Mouse (Mus musculus): ENCODE measurements at regions not wholly inside any gene's neighbourhood (a gene's known extent, or its start where the extent isn't known, plus 50 kb on each side); places are given as distances from the start of the nearest gene placed in this dataset.

DNA sequence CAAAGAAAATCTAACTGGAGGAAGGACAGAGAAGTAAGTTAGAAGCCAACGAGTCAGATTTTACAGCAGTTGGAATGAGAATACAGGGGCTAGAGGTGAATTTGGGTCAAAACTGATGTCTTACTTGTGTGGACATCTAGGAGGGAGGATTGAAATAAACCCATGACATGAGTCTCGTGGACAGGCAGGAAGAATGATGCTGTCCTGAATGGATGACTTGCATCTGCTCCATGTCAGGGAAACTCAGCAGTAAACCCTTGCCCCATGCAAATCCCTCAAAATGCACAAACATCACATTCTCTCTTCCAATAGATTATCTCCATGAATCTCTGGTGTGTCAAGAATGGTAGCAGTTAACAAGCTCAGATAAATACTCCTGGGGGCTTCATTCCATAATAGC is 729.1 kb downstream of the Dhx35 start:
- Histone ChIP-seq H3K36me3 (ENCODE audit: control insufficient read depth in 1 of 2, insufficient read depth in 2 of 2, low read length in 2 of 2) (no peaks in the 10 kb centered on the region), H3K27me3 (ENCODE audit: control insufficient read depth in 1 of 2, insufficient read depth in 2 of 2, low read length in 2 of 2) (no peaks in the 10 kb centered on the region), H3K4me3 (ENCODE audit: control insufficient read depth in 1 of 2, insufficient read depth in 1 of 2, low read depth in 2 of 2, low read length in 2 of 2) (no peak overlapping the region), H3K9me3 (replicated peaks; ENCODE audit: insufficient read depth, low read length) (no peaks in the 10 kb centered on the region), H3K27ac (ENCODE audit: control insufficient read depth, low read depth, low read length) (no peak overlapping the region), H3K79me2 (ENCODE audit: control insufficient read depth, insufficient read depth, low read length, poor library complexity) (no peaks in the 10 kb centered on the region), H3K4me1 (ENCODE audit: control insufficient read depth in 1 of 2, insufficient read depth in 2 of 2, low read length in 2 of 2) (no peaks in the 10 kb centered on the region), H3K9ac (ENCODE audit: control insufficient read depth, low read depth, low read length, poor library complexity, severe bottlenecking) (no peak overlapping the region)
- DNase-seq (ENCODE audit: low read depth, low spot score): no peak
- no peak for TF ChIP-seq NRF1 (IDR thresholded peaks at IDR 0.05; ENCODE audit: insufficient read depth, low read depth, low read length, poor library complexity, severe bottlenecking)
- TF ChIP-seq RAD21 (IDR thresholded peaks at IDR 0.05; ENCODE audit: low read depth, low read length): no peak
- TF ChIP-seq TAL1 (IDR thresholded peaks at IDR 0.05; ENCODE audit: low read length): no peak
- TF ChIP-seq ZMIZ1 (IDR thresholded peaks at IDR 0.05; ENCODE audit: low read depth, low read length): no peak
- no peak for TF ChIP-seq SMC3 (IDR thresholded peaks at IDR 0.05; ENCODE audit: low read depth, low read length)
- TF ChIP-seq RCOR1 (IDR thresholded peaks at IDR 0.05; ENCODE audit: low read depth, low read length): no peak
- TF ChIP-seq GABPA (IDR thresholded peaks at IDR 0.05; ENCODE audit: low read depth, low read length): no peak
- no peak for TF ChIP-seq KAT2A (conservative IDR thresholded peaks at IDR 0.05; ENCODE audit: low read depth, low read length)
- TF ChIP-seq GATA1 (IDR thresholded peaks at IDR 0.05; ENCODE audit: low read depth, low read length): no peak
- no peak for TF ChIP-seq CHD2 (IDR thresholded peaks at IDR 0.05; ENCODE audit: low read length)
- no peak for TF ChIP-seq MXI1 (IDR thresholded peaks at IDR 0.05; ENCODE audit: low read depth, low read length)
- no peak for TF ChIP-seq MEF2A (IDR thresholded peaks at IDR 0.05; ENCODE audit: extremely low read depth, insufficient replicate concordance, low read depth, low read length, poor library complexity, severe bottlenecking)
- TF ChIP-seq POLR2A (IDR thresholded peaks at IDR 0.05; ENCODE audit: control insufficient read depth in 1 of 2, insufficient read depth in 1 of 2, low read depth in 1 of 2, low read length in 2 of 2, poor library complexity in 1 of 2): no peak
- TF ChIP-seq MYC (IDR thresholded peaks at IDR 0.05; ENCODE audit: low read depth, low read length): no peak
- no peak for TF ChIP-seq ZC3H11A (IDR thresholded peaks at IDR 0.05; ENCODE audit: low read depth, low read length)
- no peak for TF ChIP-seq USF1 (IDR thresholded peaks at IDR 0.05; ENCODE audit: low read depth, low read length)
- no peak for TF ChIP-seq MAX (IDR thresholded peaks at IDR 0.05; ENCODE audit: low read length)

DNA sequence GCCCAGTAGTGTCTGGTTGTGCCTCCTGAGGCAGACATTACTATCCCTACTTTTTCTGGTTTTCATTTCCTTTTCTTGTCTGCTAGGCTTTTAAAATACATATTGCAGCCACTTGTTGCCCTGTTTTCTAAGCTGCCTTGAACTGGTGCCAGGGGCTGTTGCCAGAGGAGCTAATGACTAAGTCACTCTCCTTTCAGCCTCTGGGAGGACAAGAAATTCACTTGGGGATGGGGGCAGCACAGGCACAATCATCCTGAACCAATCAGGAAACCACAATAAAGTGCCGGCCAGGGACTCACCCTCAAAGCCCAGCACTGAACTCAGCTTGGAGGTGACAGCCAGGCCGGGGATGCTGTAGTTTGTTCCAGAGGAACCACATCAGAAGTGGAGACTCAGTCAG is 740.3 kb downstream of the Dhx35 start:
- Histone ChIP-seq H3K4me1 (ENCODE audit: control insufficient read depth in 1 of 2, insufficient read depth in 2 of 2, low read length in 2 of 2) (no peaks in the 10 kb centered on the region), H3K36me3 (ENCODE audit: control insufficient read depth in 1 of 2, insufficient read depth in 2 of 2, low read length in 2 of 2) (no peaks in the 10 kb centered on the region), H3K4me3 (ENCODE audit: control insufficient read depth in 1 of 2, insufficient read depth in 1 of 2, low read depth in 2 of 2, low read length in 2 of 2) (no peak overlapping the region), H3K79me2 (ENCODE audit: control insufficient read depth, insufficient read depth, low read length, poor library complexity) (no peaks in the 10 kb centered on the region), H3K27me3 (ENCODE audit: control insufficient read depth in 1 of 2, insufficient read depth in 2 of 2, low read length in 2 of 2) (no peaks in the 10 kb centered on the region), H3K9me3 (replicated peaks; ENCODE audit: insufficient read depth, low read length) (no peaks in the 10 kb centered on the region), H3K27ac (ENCODE audit: control insufficient read depth, low read depth, low read length) (no peak overlapping the region), H3K9ac (ENCODE audit: control insufficient read depth, low read depth, low read length, poor library complexity, severe bottlenecking) (no peak overlapping the region)
- no peak for DNase-seq (ENCODE audit: low read depth, low spot score)
- TF ChIP-seq EP300 (IDR thresholded peaks at IDR 0.05; ENCODE audit: low read depth in 1 of 2, low read length in 2 of 2) (no peak), NRF1 (IDR thresholded peaks at IDR 0.05; ENCODE audit: insufficient read depth, low read depth, low read length, poor library complexity, severe bottlenecking) (no peak), CHD2 (IDR thresholded peaks at IDR 0.05; ENCODE audit: low read length) (no peak), RAD21 (IDR thresholded peaks at IDR 0.05; ENCODE audit: low read depth, low read length) (no peak), BHLHE40 (IDR thresholded peaks at IDR 0.05; ENCODE audit: borderline replicate concordance, low read depth, low read length) (no peak), ZC3H11A (IDR thresholded peaks at IDR 0.05; ENCODE audit: low read depth, low read length) (no peak), MAX (IDR thresholded peaks at IDR 0.05; ENCODE audit: low read length) (no peak), CHD1 (IDR thresholded peaks at IDR 0.05; ENCODE audit: low read depth, low read length) (no peak), KAT2A (conservative IDR thresholded peaks at IDR 0.05; ENCODE audit: low read depth, low read length) (no peak), MAFK (IDR thresholded peaks at IDR 0.05; ENCODE audit: borderline replicate concordance, low read depth, low read length) (no peak), ZNF384 (IDR thresholded peaks at IDR 0.05; ENCODE audit: low read depth, low read length) (no peak), SIN3A (IDR thresholded peaks at IDR 0.05; ENCODE audit: low read length) (no peak), ZMIZ1 (IDR thresholded peaks at IDR 0.05; ENCODE audit: low read depth, low read length) (no peak), GABPA (IDR thresholded peaks at IDR 0.05; ENCODE audit: low read depth, low read length) (no peak), TAL1 (IDR thresholded peaks at IDR 0.05; ENCODE audit: low read length) (no peak), USF2 (IDR thresholded peaks at IDR 0.05; ENCODE audit: borderline replicate concordance in 1 of 2, insufficient read depth in 1 of 2, low read depth in 1 of 2, low read length in 2 of 2) (no peak), MEF2A (IDR thresholded peaks at IDR 0.05; ENCODE audit: extremely low read depth, insufficient replicate concordance, low read depth, low read length, poor library complexity, severe bottlenecking) (no peak), TBP (IDR thresholded peaks at IDR 0.05; ENCODE audit: low read depth, low read length) (no peak), HCFC1 (IDR thresholded peaks at IDR 0.05; ENCODE audit: low read depth, low read length) (no peak)
